Mouse (Mus musculus): ENCODE measurements around the gene Tnxb. TPM values are rescaled to one million over a fixed set of nuclear protein-coding genes. Genes with fewer than 3 reads are reported as not detected.

The Tnxb gene
- total and polyA plus RNA-seq, 3 experiments: 27.3 to 28.8 (median 28.5) TPM

DNA sequence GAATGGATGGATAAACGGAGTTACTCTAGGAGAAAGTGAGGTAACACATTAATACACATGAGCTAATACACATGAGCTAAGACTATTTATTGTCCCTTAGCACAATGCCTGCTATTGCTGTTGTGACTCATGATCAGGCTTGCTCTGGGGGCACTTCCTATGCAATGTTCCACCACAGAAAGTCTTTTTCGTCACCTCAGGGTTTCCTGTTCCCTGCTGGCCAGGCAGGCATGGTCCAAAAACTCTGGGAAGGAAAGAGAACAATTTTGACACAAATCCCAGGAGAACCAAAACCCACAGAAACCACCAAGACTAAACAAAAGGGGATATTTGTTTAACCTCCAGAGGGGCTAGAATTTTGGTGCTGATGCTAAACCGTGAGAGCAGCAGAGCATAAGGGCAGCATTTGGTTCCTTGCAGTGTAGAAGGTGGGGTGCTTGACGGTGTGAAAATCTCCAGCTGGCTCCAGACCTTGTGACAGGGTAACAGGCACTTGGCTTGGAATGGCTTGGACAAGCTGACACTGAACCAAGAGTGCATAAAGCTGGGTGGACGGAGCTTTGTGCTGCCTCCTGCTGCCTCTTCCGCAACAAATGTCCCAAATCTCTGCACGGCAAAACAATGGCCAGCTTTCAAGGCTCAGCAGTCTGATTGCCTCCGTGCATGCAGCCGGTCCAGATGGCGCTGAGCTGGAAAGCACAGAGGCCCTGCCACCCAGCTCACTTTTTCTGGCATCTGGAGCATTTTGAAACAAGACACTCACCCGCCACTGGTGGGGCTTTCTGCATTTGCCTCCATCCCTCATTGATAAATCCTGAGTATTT, 29.3 kb upstream of the Tnxb start:
- no peak overlapping the region for H3K9ac ChIP-seq (ENCODE audit: low read depth, low read length)
- H3K4me1 ChIP-seq (ENCODE audit: control insufficient read depth, insufficient read depth, low read length): peaks cover 7% of the 10 kb centered on the region
- intact Hi-C loops (cut with DNase I): no loop called here
- TF ChIP-seq EP300 (IDR thresholded peaks at IDR 0.05; ENCODE audit: insufficient read depth, low read depth, low read length) (0 out of 2 replicates have a peak, but pooled peaks have one; percentile 64), CTCF (IDR thresholded peaks at IDR 0.05) (peak; percentile 50), POLR2A (IDR thresholded peaks at IDR 0.05; ENCODE audit: insufficient read depth, low read depth, low read length) (no peak)
- H3K27me3 ChIP-seq (ENCODE audit: control insufficient read depth, insufficient read depth, low read length): no peaks in the 10 kb centered on the region
- no peaks in the 10 kb centered on the region for H3K36me3 ChIP-seq (ENCODE audit: control insufficient read depth, insufficient read depth, low read length)
- 14% methylated on average over 11 of the region's 11 CpGs for WGBS
- DNase-seq: peak; percentile 65 to 74
- H3K27ac ChIP-seq: peak overlapping the region; percentile 60
- H3K79me2 ChIP-seq (replicated peaks; ENCODE audit: control insufficient read depth, insufficient read depth, low read length): no peaks in the 10 kb centered on the region
- no peak overlapping the region for H3K4me3 ChIP-seq

DNA sequence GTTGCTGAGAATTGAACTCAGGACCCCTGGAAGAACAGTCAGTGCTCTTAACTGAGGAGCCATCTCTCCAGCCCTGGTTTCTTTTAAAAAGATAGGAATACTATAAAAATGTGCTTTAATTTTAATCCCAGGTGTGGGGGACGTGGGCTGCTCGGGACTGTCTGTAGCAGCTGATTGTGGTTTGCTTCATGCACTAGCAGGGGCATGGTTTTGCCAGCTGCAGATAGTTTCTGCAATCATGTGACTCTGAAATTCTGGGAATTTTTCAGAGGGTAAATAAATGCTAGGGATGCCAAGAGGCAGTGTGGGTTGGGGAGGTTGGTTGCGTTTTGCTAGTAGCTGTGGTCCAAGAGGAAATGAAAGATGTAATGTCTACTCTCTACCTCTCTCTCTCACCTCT, 28.4 kb upstream of the Tnxb start:
- H3K9ac ChIP-seq (ENCODE audit: low read depth, low read length): no peak overlapping the region
- TF ChIP-seq POLR2A (IDR thresholded peaks at IDR 0.05; ENCODE audit: insufficient read depth, low read depth, low read length): no peak
- TF ChIP-seq EP300 (IDR thresholded peaks at IDR 0.05; ENCODE audit: insufficient read depth, low read depth, low read length): no peak
- TF ChIP-seq CTCF (IDR thresholded peaks at IDR 0.05): no peak
- no peak for DNase-seq
- H3K4me1 ChIP-seq (ENCODE audit: control insufficient read depth, insufficient read depth, low read length): peaks cover 10% of the 10 kb centered on the region
- H3K27ac ChIP-seq: peak overlapping the region; percentile 60; the same call in 1 of the 2 replicates
- H3K79me2 ChIP-seq (replicated peaks; ENCODE audit: control insufficient read depth, insufficient read depth, low read length): no peaks in the 10 kb centered on the region
- intact Hi-C loops (cut with DNase I): no loop called here
- no peaks in the 10 kb centered on the region for H3K27me3 ChIP-seq (ENCODE audit: control insufficient read depth, insufficient read depth, low read length)
- WGBS: 80% methylated on average over 3 of the region's 3 CpGs
- H3K36me3 ChIP-seq (ENCODE audit: control insufficient read depth, insufficient read depth, low read length): no peaks in the 10 kb centered on the region
- no peak overlapping the region for H3K4me3 ChIP-seq

DNA sequence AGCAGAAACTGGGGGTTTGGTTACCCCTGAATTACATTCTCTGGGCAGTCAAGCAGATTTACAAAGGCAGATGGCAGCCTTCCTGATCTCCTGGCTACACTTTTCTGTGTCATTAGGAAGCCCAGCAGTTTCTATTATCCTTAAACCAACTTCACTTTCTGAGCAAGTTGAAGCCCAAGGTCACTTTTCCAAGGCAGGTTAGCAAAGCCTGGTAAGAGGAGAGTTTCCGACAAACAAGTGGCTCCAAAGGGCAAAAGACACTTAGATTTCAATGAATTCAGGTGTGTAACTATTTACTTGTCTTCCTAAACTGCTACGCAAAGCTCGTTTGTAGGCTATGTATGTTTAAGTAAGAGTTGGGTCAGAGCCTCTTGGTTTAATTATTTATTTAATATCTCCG, 27.0 kb upstream of the Tnxb start:
- H3K36me3 ChIP-seq (ENCODE audit: control insufficient read depth, insufficient read depth, low read length): no peaks in the 10 kb centered on the region
- peaks cover 12% of the 10 kb centered on the region for H3K4me1 ChIP-seq (ENCODE audit: control insufficient read depth, insufficient read depth, low read length)
- H3K27ac ChIP-seq: no peak overlapping the region
- intact Hi-C loops (cut with DNase I): no loop called here
- DNase-seq: no peak
- H3K27me3 ChIP-seq (ENCODE audit: control insufficient read depth, insufficient read depth, low read length): no peaks in the 10 kb centered on the region
- WGBS: 91% methylated on average over 4 of the region's 4 CpGs
- no peak for TF ChIP-seq EP300 (IDR thresholded peaks at IDR 0.05; ENCODE audit: insufficient read depth, low read depth, low read length)
- TF ChIP-seq CTCF (IDR thresholded peaks at IDR 0.05): no peak
- TF ChIP-seq POLR2A (IDR thresholded peaks at IDR 0.05; ENCODE audit: insufficient read depth, low read depth, low read length): no peak
- H3K9ac ChIP-seq (ENCODE audit: low read depth, low read length): no peak overlapping the region
- no peaks in the 10 kb centered on the region; the same call in 1 of the 2 replicates for H3K79me2 ChIP-seq (replicated peaks; ENCODE audit: control insufficient read depth, insufficient read depth, low read length)
- no peak overlapping the region for H3K4me3 ChIP-seq

DNA sequence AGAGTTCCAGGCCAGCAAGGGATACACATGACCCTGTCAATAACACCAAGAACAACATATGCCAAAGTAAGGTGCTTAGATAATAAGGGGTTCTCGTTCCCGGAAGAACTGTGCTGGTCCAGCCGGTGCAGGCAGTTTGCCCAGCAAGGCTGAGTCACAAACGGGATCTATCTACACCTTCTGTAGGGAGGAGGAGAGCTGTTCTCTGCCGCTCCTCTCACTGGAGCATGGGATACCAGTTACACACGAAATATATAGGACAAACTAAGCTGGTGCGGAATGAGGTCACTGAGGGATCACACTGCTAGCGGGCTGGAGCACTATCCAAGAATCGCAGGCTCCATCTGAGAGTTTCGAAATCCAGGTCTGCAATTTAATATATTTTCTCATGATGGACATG, 26.4 kb upstream of the Tnxb start:
- Histone ChIP-seq H3K79me2 (replicated peaks; ENCODE audit: control insufficient read depth, insufficient read depth, low read length) (no peaks in the 10 kb centered on the region; the same call in 1 of the 2 replicates), H3K9ac (ENCODE audit: low read depth, low read length) (no peak overlapping the region), H3K4me1 (ENCODE audit: control insufficient read depth, insufficient read depth, low read length) (peaks cover 12% of the 10 kb centered on the region), H3K36me3 (ENCODE audit: control insufficient read depth, insufficient read depth, low read length) (no peaks in the 10 kb centered on the region), H3K27ac (no peak overlapping the region), H3K27me3 (ENCODE audit: control insufficient read depth, insufficient read depth, low read length) (no peaks in the 10 kb centered on the region), H3K4me3 (no peak overlapping the region)
- no peak for TF ChIP-seq CTCF (IDR thresholded peaks at IDR 0.05)
- TF ChIP-seq EP300 (IDR thresholded peaks at IDR 0.05; ENCODE audit: insufficient read depth, low read depth, low read length): no peak
- intact Hi-C loops (cut with DNase I): loop anchor here (1.0 kb wide), 1 partner anchor 16 kb away; the partner anchor contains the start of gene Ppt2
- DNase-seq: peak in 1 of 2 experiments; percentile 12
- 65% methylated on average over 10 of the region's 10 CpGs for WGBS

DNA sequence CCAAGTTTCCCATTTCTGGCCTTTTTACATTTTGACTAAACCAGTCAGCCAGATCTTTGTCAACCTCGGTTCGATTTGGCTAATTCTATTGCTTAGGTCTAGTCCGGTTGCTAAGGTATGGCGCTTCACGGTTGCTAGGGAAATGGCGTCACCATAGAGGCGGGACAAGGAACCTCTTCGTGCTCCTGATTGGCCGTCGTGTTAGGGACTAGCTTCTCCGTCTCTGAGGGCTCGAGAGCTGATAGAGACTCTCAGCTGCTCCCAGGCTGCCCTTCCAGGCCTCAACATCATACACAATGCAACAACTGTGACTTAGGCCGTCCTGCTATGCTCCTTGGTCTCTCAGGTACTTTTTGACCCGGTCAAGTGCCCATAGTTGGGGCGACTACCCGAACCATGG, 25.7 kb upstream of the Tnxb start, which contains the start of gene Fkbpl:
Fkbpl (plus strand) TSS at position 157 of the 400 bp plus-strand sequence.
- Histone ChIP-seq H3K79me2 (replicated peaks; ENCODE audit: control insufficient read depth, insufficient read depth, low read length) (no peaks in the 10 kb centered on the region; the same call in 1 of the 2 replicates), H3K27ac (peak within 1 kb of the TSS; percentile 87), H3K36me3 (ENCODE audit: control insufficient read depth, insufficient read depth, low read length) (no peaks in the 10 kb centered on the region), H3K27me3 (ENCODE audit: control insufficient read depth, insufficient read depth, low read length) (no peaks in the 10 kb centered on the region), H3K4me1 (ENCODE audit: control insufficient read depth, insufficient read depth, low read length) (peaks cover 12% of the 10 kb centered on the region), H3K4me3 (peak within 1 kb of the TSS; percentile 69), H3K9ac (ENCODE audit: low read depth, low read length) (peak within 1 kb of the TSS; percentile 59)
- intact Hi-C loops (cut with DNase I): loop anchor here (1.0 kb wide), 1 partner anchor 16 kb away; the partner anchor contains the start of gene Ppt2
- TF ChIP-seq EP300 (IDR thresholded peaks at IDR 0.05; ENCODE audit: insufficient read depth, low read depth, low read length) (0 out of 2 replicates have a peak, but pooled peaks have one; percentile 56), CTCF (IDR thresholded peaks at IDR 0.05) (no peak), POLR2A (IDR thresholded peaks at IDR 0.05; ENCODE audit: insufficient read depth, low read depth, low read length) (peak; percentile 81)
- under 1% methylated on average over 16 of the region's 16 CpGs for WGBS
- DNase-seq: peak; percentile 95 to 96

Data from heart, adult 2 months (tissue).